In the genomic region with DNA sequence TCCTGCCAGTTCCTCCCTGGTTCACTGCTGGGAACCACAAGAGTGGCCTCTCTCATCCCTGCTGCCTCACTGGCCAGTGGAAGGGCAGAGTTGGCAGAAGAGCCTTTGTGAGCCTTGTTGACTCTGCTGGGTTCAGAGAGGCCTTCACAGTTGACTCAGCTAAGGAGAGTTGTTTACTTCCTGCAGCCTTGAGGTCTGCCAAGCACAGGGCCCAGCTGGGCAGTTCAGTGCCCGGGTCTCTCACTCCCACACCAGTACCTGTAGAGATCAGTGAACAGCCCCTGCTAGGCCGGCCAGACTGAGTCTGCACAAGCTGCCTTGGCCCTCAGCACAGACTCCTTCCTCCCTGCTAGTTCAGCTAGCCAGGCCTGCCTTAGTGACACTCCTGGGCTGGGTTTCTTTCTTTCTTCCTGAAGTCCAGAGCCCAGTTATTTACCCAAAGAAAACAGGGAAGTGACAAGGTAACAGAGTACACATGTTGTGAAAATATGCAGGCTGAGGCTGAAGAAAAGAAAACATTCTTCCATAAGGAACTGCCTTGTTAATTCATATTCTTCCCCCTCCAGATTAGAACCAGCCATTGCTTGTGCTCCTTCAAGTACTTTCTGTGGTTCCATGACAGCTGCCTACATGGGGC, we compare ENCODE assay signal across 8 mouse cellular contexts.
DNase-seq lines count a peak whose midpoint lies in the region; ATAC-seq and TF ChIP-seq lines count a peak whose summit lies in the region.

No protein-coding gene starts in this region.

- no peaks in the 10 kb centered on the region for H3K9me3 ChIP-seq in midbrain, embryonic 16.5 days (replicated peaks; ENCODE audit: control insufficient read depth, low read length, poor library complexity, severe bottlenecking)
- no peaks in the 10 kb centered on the region for H3K9me3 ChIP-seq in midbrain, embryonic 14.5 days (ENCODE audit: control insufficient read depth, low read length)
- H3K9me3 ChIP-seq in stomach, postnatal 0 days (ENCODE audit: control insufficient read depth, low read length) = no peaks in the 10 kb centered on the region

- no peak for TF ChIP-seq CTCF in stomach, postnatal 0 days (IDR thresholded peaks at IDR 0.05; ENCODE audit: low read depth)

- H3K27ac ChIP-seq in midbrain, embryonic 16.5 days (ENCODE audit: low read length) = peak overlapping the region; percentile 36; the same call in 1 of the 2 replicates
- no peak overlapping the region for H3K27ac ChIP-seq in midbrain, embryonic 14.5 days (replicated peaks; ENCODE audit: low read depth, low read length)
- peak overlapping the region; percentile 97 for H3K27ac ChIP-seq in stomach, postnatal 0 days (replicated peaks)

- H3K27me3 ChIP-seq in midbrain, embryonic 16.5 days (ENCODE audit: control insufficient read depth, insufficient read depth, low read depth, low read length) = no peaks in the 10 kb centered on the region
- H3K27me3 ChIP-seq in midbrain, embryonic 14.5 days (ENCODE audit: control insufficient read depth, insufficient read depth, low read length) = no peaks in the 10 kb centered on the region
- H3K27me3 ChIP-seq in stomach, postnatal 0 days (ENCODE audit: control insufficient read depth, insufficient read depth, low read length) = no peaks in the 10 kb centered on the region

- DNase-seq in adrenal gland, adult (ENCODE audit: inconsistent age in 2 of 2, low spot score in 1 of 2) = peak; percentile 68 to 91
- DNase-seq in adrenal gland, postnatal 4 days (ENCODE audit: low spot score in 2 of 2) = no peak
- no peak for DNase-seq in midbrain, embryonic 14.5 days
- DNase-seq in kidney, postnatal 4 days = peak; percentile 59 to 71
- peak; percentile 77 for DNase-seq in stomach, postnatal 0 days (ENCODE audit: low spot score)
- DNase-seq in thymus, postnatal 36 days = no peak
- no peak for DNase-seq in cerebellum, adult 18-20 months

- no peak overlapping the region for H3K9ac ChIP-seq in midbrain, embryonic 16.5 days (ENCODE audit: low read depth, low read length)
- no peak overlapping the region for H3K9ac ChIP-seq in midbrain, embryonic 14.5 days (replicated peaks; ENCODE audit: low read length)
- no peak overlapping the region for H3K9ac ChIP-seq in stomach, postnatal 0 days (ENCODE audit: low read length)

- peaks cover 4% of the 10 kb centered on the region; the same call in 1 of the 2 replicates for H3K4me1 ChIP-seq in midbrain, embryonic 16.5 days (ENCODE audit: control insufficient read depth, insufficient read depth, low read length)
- H3K4me1 ChIP-seq in midbrain, embryonic 14.5 days (ENCODE audit: control insufficient read depth, insufficient read depth, low read length) = no peaks in the 10 kb centered on the region
- peaks cover 9% of the 10 kb centered on the region for H3K4me1 ChIP-seq in stomach, postnatal 0 days (replicated peaks; ENCODE audit: control insufficient read depth, insufficient read depth)

- WGBS in midbrain, embryonic 16.5 days = 55% methylated on average over 2 of the region's 2 CpGs
- WGBS in midbrain, embryonic 14.5 days = 65% methylated on average over 2 of the region's 2 CpGs
- 28% methylated on average over 2 of the region's 2 CpGs for WGBS in stomach, postnatal 0 days

- no peak overlapping the region for H3K4me3 ChIP-seq in midbrain, embryonic 16.5 days (ENCODE audit: low read depth, low read length)
- H3K4me3 ChIP-seq in midbrain, embryonic 14.5 days (replicated peaks; ENCODE audit: low read depth, low read length) = no peak overlapping the region
- H3K4me3 ChIP-seq in stomach, postnatal 0 days (ENCODE audit: low read depth, low read length) = no peak overlapping the region

- peak; percentile 13 for TF ChIP-seq EP300 in stomach, postnatal 0 days (optimal IDR thresholded peaks at IDR 0.05)

- H3K4me2 ChIP-seq in midbrain, embryonic 16.5 days (ENCODE audit: low read length) = no peak overlapping the region
- no peak overlapping the region for H3K4me2 ChIP-seq in midbrain, embryonic 14.5 days (ENCODE audit: low read length)
- no peak overlapping the region for H3K4me2 ChIP-seq in stomach, postnatal 0 days (replicated peaks; ENCODE audit: low read depth)

- ATAC-seq in midbrain, embryonic 16.5 days = no peak
- no peak for ATAC-seq in midbrain, embryonic 14.5 days (ENCODE audit: low FRiP score, low TSS enrichment)
- peak; percentile 87 for ATAC-seq in stomach, postnatal 0 days (ENCODE audit: low FRiP score, low TSS enrichment)

- no peaks in the 10 kb centered on the region for H3K36me3 ChIP-seq in midbrain, embryonic 16.5 days (ENCODE audit: control insufficient read depth, insufficient read depth, low read length)
- H3K36me3 ChIP-seq in midbrain, embryonic 14.5 days (ENCODE audit: control insufficient read depth, insufficient read depth, low read length) = no peaks in the 10 kb centered on the region
- no peaks in the 10 kb centered on the region for H3K36me3 ChIP-seq in stomach, postnatal 0 days (ENCODE audit: control insufficient read depth, insufficient read depth, low read length)

Comparison
In these comparisons a context has a peak if more than half of its experiments do, and no peak if none do; other contexts are left out.
1. DNase-seq: peak in adrenal gland, adult (2 of 2), kidney, postnatal 4 days (2 of 2) and stomach, postnatal 0 days (single experiment); none in adrenal gland, postnatal 4 days (0 of 2), midbrain, embryonic 14.5 days (single experiment), thymus, postnatal 36 days (0 of 2) and cerebellum, adult 18-20 months (0 of 2).